Mouse (Mus musculus) kidney, postnatal 0 days (tissue): ENCODE data around the gene Golga1. TPM values are rescaled to one million over a fixed set of nuclear protein-coding genes. Genes with fewer than 3 reads are reported as not detected.

Experiments
- ATAC-seq: fragments of 200-750 bp; cut with Nextera tagmentation; replicated peaks from 2 replicates; pipeline ENCODE4 v1.8.0; 2017; ENCODE audit warnings: low read depth, moderate number of reproducible peaks, moderate TSS enrichment, moderate library complexity; ENCODE audit not compliant: low FRiP score
- DNase-seq: peaks from one replicate; pipeline ENCODE4 v3.0.0-alpha.2; 2016; ENCODE audit warnings: low spot score
- H3K27ac ChIP-seq: fragments of 300-500 bp; sonication (generic); 2 replicates; pipeline ENCODE4 v1.5.1; 2014; ENCODE audit warnings: mild to moderate bottlenecking
- H3K27me3 ChIP-seq: fragments of 300-500 bp; sonication (generic); 2 replicates; pipeline ENCODE4 v1.6.1; 2014; ENCODE audit warnings: low read length, mixed read lengths; ENCODE audit not compliant: insufficient read depth
- H3K36me3 ChIP-seq: fragments of 300-500 bp; sonication (generic); 2 replicates; pipeline ENCODE4 v1.6.1; 2014; ENCODE audit warnings: low read length, mixed read lengths; ENCODE audit not compliant: insufficient read depth
- H3K4me1 ChIP-seq: fragments of 300-500 bp; sonication (generic); replicated peaks from 2 replicates; pipeline ENCODE4 v1.6.1; 2014; ENCODE audit warnings: antibody characterized with exemption, low read length, mixed read lengths; ENCODE audit not compliant: insufficient read depth
- H3K4me2 ChIP-seq: fragments of 300-500 bp; sonication (generic); 2 replicates; pipeline ENCODE4 v1.6.1; 2014; ENCODE audit warnings: mild to moderate bottlenecking, low read length, moderate library complexity, mixed read lengths
- H3K4me3 ChIP-seq: fragments of 300-500 bp; sonication (generic); replicated peaks from 2 replicates; pipeline ENCODE4 v1.5.1; 2014; ENCODE audit warnings: low read depth, low read length
- H3K9ac ChIP-seq: fragments of 300-500 bp; sonication (generic); 2 replicates; pipeline ENCODE4 v1.6.1; 2014; ENCODE audit warnings: low read depth, low read length
- H3K9me3 ChIP-seq: fragments of 300-500 bp; sonication (generic); replicated peaks from 2 replicates; pipeline ENCODE4 v1.6.1; 2016; ENCODE audit warnings: low read length, inconsistent platforms, mixed read lengths
- CTCF ChIP-seq: IDR thresholded peaks from 2 replicates; pipeline ENCODE4 v1.5.1; 2016; ENCODE audit warnings: antibody characterized with exemption, low read depth, mild to moderate bottlenecking, moderate library complexity
- WGBS: fragments of 180-500 bp; shearing (Covaris S2); extraction: QIAGEN DNeasy Blood & Tissue Kit; methylation state at CpG from one replicate; pipeline ENCODE4 v1.1.7; 2014; 5-methylcytosine and 5-hydroxymethylcytosine counted together
- polyA plus RNA-seq: library from polyadenylated mRNA; unstranded; fragments of >200 nt; fragmentation: Nextera tagmentation; extraction: Ambion mirVana; gene quantifications from 2 replicates; pipeline ENCODE4 v1.2.1, GENCODE M21; 2015

The Golga1 gene
- polyA plus RNA-seq, 1 experiment from 2014 or later = 26.3 TPM

GRCm38 (mm10) chr2:39003512-39003911, 61.8 kb downstream of the Golga1 start:
- Histone ChIP-seq H3K9ac (peak overlapping the region; percentile 76; the same call in 1 of the 2 replicates), H3K27ac (no peak overlapping the region), H3K4me1 (peaks cover 10% of the 10 kb centered on the region), H3K9me3 (no peaks in the 10 kb centered on the region), H3K4me2 (peak overlapping the region; percentile 54), H3K36me3 (peaks cover 27% of the 10 kb centered on the region), H3K27me3 (no peaks in the 10 kb centered on the region), H3K4me3 (peak overlapping the region; percentile 51; the same call in 1 of the 2 replicates)
- 67% methylated on average over 5 of the region's 5 CpGs for WGBS
- no peak for DNase-seq
- TF ChIP-seq CTCF = no peak
- no peak for ATAC-seq

GRCm38 (mm10) chr2:39003106-39003505, 62.2 kb downstream of the Golga1 start:
- Histone ChIP-seq H3K4me3 (no peak overlapping the region), H3K36me3 (peaks cover 27% of the 10 kb centered on the region), H3K27me3 (no peaks in the 10 kb centered on the region), H3K4me2 (peak overlapping the region; percentile 54), H3K4me1 (peaks cover 10% of the 10 kb centered on the region), H3K9me3 (no peaks in the 10 kb centered on the region), H3K27ac (no peak overlapping the region), H3K9ac (0 out of 2 replicates have a peak overlapping the region, but pooled peaks have one; percentile 76)
- WGBS = 46% methylated on average over 8 of the region's 8 CpGs
- ATAC-seq (no peak), DNase-seq (no peak)
- no peak for TF ChIP-seq CTCF

GRCm38 (mm10) chr2:39001866-39002265, 63.5 kb downstream of the Golga1 start:
- Histone ChIP-seq H3K9ac (no peak overlapping the region), H3K9me3 (no peaks in the 10 kb centered on the region), H3K36me3 (peaks cover 27% of the 10 kb centered on the region), H3K4me2 (no peak overlapping the region), H3K4me3 (no peak overlapping the region), H3K27me3 (no peaks in the 10 kb centered on the region), H3K27ac (no peak overlapping the region), H3K4me1 (peaks cover 10% of the 10 kb centered on the region; the same call in 1 of the 2 replicates)
- DNase-seq (no peak), ATAC-seq (no peak)
- 70% methylated on average over 3 of the region's 3 CpGs for WGBS
- no peak for TF ChIP-seq CTCF

DNA sequence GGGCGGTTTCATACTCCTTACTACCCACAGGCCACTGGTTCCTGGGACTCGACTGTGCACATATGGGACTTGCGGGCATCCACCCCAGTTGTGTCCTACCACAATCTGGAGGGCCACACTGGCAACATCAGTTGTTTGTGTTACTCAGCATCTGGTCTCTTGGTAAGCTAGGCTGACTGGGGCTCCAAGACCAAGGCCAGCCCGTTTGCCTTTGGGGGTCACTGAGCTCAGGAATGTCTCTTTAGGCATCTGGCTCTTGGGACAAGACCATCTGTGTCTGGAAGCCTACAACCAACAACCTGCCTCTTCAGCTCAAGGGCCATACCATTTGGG, 64.8 kb downstream of the Golga1 start:
- H3K27me3 ChIP-seq = no peaks in the 10 kb centered on the region
- H3K36me3 ChIP-seq = peaks cover 27% of the 10 kb centered on the region
- no peaks in the 10 kb centered on the region for H3K9me3 ChIP-seq
- DNase-seq (no peak), ATAC-seq (no peak)
- TF ChIP-seq CTCF = no peak
- 74% methylated on average over 4 of the region's 4 CpGs for WGBS
- H3K9ac ChIP-seq = no peak overlapping the region
- H3K27ac ChIP-seq = no peak overlapping the region
- no peak overlapping the region for H3K4me2 ChIP-seq
- peaks cover 10% of the 10 kb centered on the region; the same call in 1 of the 2 replicates for H3K4me1 ChIP-seq
- no peak overlapping the region for H3K4me3 ChIP-seq

DNA sequence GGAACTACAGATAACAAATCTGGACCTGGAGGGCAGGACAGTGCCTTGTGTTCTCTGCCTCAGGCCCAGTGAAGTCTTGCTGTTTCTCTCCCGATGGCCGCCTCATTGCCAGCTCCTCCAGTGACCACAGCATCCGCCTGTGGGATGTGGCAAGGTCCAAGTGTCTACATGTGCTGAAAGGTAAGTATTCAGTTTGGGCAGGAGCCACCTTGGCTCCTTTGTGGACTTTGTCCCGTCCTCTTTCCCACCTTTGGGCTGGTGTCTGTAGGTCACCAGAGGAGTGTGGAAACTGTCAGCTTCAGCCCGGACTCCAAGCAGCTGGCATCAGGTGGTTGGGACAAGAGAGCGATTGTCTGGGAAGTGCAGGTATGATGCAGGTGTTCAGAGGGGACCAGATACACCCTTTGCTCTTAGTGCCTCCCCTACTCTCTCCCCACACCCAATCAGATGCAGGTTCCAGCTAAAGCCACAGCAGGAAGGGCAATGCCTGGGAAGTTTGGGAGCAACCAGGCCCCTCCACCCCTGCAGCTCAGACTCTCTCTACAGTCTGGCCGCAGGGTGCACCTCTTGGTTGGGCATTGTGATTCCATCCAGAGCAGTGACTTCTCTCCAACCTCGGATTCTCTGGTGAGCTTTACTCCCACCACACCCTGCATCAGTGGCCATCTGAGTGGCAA, 65.3 kb downstream of the Golga1 start:
- DNase-seq = no peak
- H3K4me2 ChIP-seq = no peak overlapping the region
- no peak overlapping the region for H3K4me3 ChIP-seq
- 0 out of 2 replicates have a peak overlapping the region, but pooled peaks have one; percentile 8 for H3K27ac ChIP-seq
- H3K36me3 ChIP-seq = peaks cover 27% of the 10 kb centered on the region
- no peak for TF ChIP-seq CTCF
- no peak overlapping the region for H3K9ac ChIP-seq
- no peaks in the 10 kb centered on the region for H3K27me3 ChIP-seq
- peaks cover 10% of the 10 kb centered on the region; the same call in 1 of the 2 replicates for H3K4me1 ChIP-seq
- no peak for ATAC-seq
- 69% methylated on average over 8 of the region's 8 CpGs for WGBS
- H3K9me3 ChIP-seq = no peaks in the 10 kb centered on the region

DNA sequence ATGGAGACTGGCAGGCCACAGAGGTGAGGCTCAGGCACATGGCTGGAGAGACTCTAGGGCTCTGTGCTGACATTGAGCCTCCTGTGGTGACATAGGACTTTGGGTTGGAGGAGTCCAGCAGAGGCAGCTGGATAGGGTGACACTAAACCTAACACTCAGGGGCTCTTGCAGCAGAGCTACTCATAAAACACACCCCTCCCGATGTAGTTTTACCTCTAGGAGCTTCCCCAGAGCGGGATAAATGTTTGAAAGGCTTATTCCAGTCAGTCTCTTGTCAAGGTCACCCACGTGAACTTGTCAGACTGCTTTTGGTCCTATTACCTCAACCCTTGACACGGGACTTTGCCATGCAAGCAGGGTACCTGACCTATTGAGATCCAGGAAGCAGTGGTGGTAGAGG, 66.0 kb downstream of the Golga1 start:
- Histone ChIP-seq H3K4me2 (no peak overlapping the region), H3K36me3 (peaks cover 27% of the 10 kb centered on the region), H3K4me3 (no peak overlapping the region), H3K27me3 (no peaks in the 10 kb centered on the region), H3K4me1 (peaks cover 10% of the 10 kb centered on the region; the same call in 1 of the 2 replicates), H3K9ac (no peak overlapping the region), H3K9me3 (no peaks in the 10 kb centered on the region), H3K27ac (no peak overlapping the region)
- no peak for TF ChIP-seq CTCF
- no peak for DNase-seq
- WGBS = 44% methylated on average over 4 of the region's 4 CpGs
- ATAC-seq = no peak
